Mouse (Mus musculus): ENCODE results near the gene Notum. TPM values are rescaled to one million over a fixed set of nuclear protein-coding genes. Genes with fewer than 3 reads are reported as not detected.
A peak's percentile ranks its signal among the peaks of the same experiment; 100 is the strongest.

Gene Notum
- total and polyA plus RNA-seq, 2 experiments: 34.9 to 61.6 TPM

GRCm38 (mm10) chr11:120632559-120633519 lies 28.1 kb downstream of the Notum start:
- Histone ChIP-seq H3K9ac (ENCODE audit: low read depth, low read length) (peak overlapping the region; percentile 98), H3K27ac (replicated peaks; ENCODE audit: insufficient read depth, low read depth, low read length) (peak overlapping the region; percentile 90), H3K4me1 (ENCODE audit: control insufficient read depth, insufficient read depth, low read length) (peaks cover 27% of the 10 kb centered on the region), H3K79me2 (ENCODE audit: control insufficient read depth, insufficient read depth, low read length) (peaks cover 7% of the 10 kb centered on the region; the same call in 1 of the 2 replicates), H3K36me3 (ENCODE audit: control insufficient read depth, insufficient read depth, low read length) (no peaks in the 10 kb centered on the region), H3K4me3 (ENCODE audit: insufficient read depth, low read depth, low read length) (peak overlapping the region; percentile 84), H3K27me3 (ENCODE audit: control insufficient read depth, insufficient read depth, low read length) (no peaks in the 10 kb centered on the region)
- TF ChIP-seq CTCF (IDR thresholded peaks at IDR 0.05; ENCODE audit: low read depth, low read length): no peak
- 0 out of 2 replicates have a peak, but pooled peaks have one; percentile 40 for TF ChIP-seq POLR2A (IDR thresholded peaks at IDR 0.05; ENCODE audit: extremely low read depth, insufficient read depth, low read length)
- WGBS: 1% methylated on average over 114 of the region's 116 CpGs
- DNase-seq (ENCODE audit: extremely low read depth, low read depth, low spot score): peak; percentile 83

- H3K4me1 ChIP-seq (ENCODE audit: control insufficient read depth, insufficient read depth, low read length): peaks cover 31% of the 10 kb centered on the region
Observed at GRCm38 (mm10) chr11:120631726-120632448, 29.1 kb downstream of the Notum start.

GRCm38 (mm10) chr11:120630881-120631725 lies 29.9 kb downstream of the Notum start:
- 2% methylated on average over 7 of the region's 7 CpGs for WGBS
- Histone ChIP-seq H3K4me1 (ENCODE audit: control insufficient read depth, insufficient read depth, low read length) (peaks cover 32% of the 10 kb centered on the region), H3K27ac (replicated peaks; ENCODE audit: insufficient read depth, low read depth, low read length) (peak overlapping the region; percentile 90), H3K27me3 (ENCODE audit: control insufficient read depth, insufficient read depth, low read length) (no peaks in the 10 kb centered on the region), H3K4me3 (ENCODE audit: insufficient read depth, low read depth, low read length) (peak overlapping the region; percentile 84), H3K36me3 (ENCODE audit: control insufficient read depth, insufficient read depth, low read length) (no peaks in the 10 kb centered on the region), H3K9ac (ENCODE audit: low read depth, low read length) (peak overlapping the region; percentile 98), H3K79me2 (ENCODE audit: control insufficient read depth, insufficient read depth, low read length) (peaks cover 7% of the 10 kb centered on the region; the same call in 1 of the 2 replicates)
- TF ChIP-seq CTCF (IDR thresholded peaks at IDR 0.05; ENCODE audit: low read depth, low read length) (no peak), POLR2A (IDR thresholded peaks at IDR 0.05; ENCODE audit: extremely low read depth, insufficient read depth, low read length) (no peak)
- DNase-seq (ENCODE audit: extremely low read depth, low read depth, low spot score): peak; percentile 85

More at GRCm38 (mm10) chr11:120631726-120632448, 29.1 kb downstream of the Notum start:
- Histone ChIP-seq H3K27me3 (ENCODE audit: control insufficient read depth, insufficient read depth, low read length) (no peaks in the 10 kb centered on the region), H3K36me3 (ENCODE audit: control insufficient read depth, insufficient read depth, low read length) (no peaks in the 10 kb centered on the region), H3K9ac (ENCODE audit: low read depth, low read length) (peak overlapping the region; percentile 98), H3K4me3 (ENCODE audit: insufficient read depth, low read depth, low read length) (peak overlapping the region; percentile 84), H3K27ac (replicated peaks; ENCODE audit: insufficient read depth, low read depth, low read length) (peak overlapping the region; percentile 90), H3K79me2 (ENCODE audit: control insufficient read depth, insufficient read depth, low read length) (peaks cover 7% of the 10 kb centered on the region; the same call in 1 of the 2 replicates)
- 6% methylated on average over 4 of the region's 4 CpGs for WGBS
- peak; percentile 41 for DNase-seq (ENCODE audit: extremely low read depth, low read depth, low spot score)
- TF ChIP-seq CTCF (IDR thresholded peaks at IDR 0.05; ENCODE audit: low read depth, low read length) (no peak), POLR2A (IDR thresholded peaks at IDR 0.05; ENCODE audit: extremely low read depth, insufficient read depth, low read length) (no peak)

GRCm38 (mm10) chr11:120630401-120630871 lies 30.5 kb downstream of the Notum start:
- 0 out of 2 replicates have a peak, but pooled peaks have one; percentile 26 for TF ChIP-seq POLR2A (IDR thresholded peaks at IDR 0.05; ENCODE audit: extremely low read depth, insufficient read depth, low read length)
- no peak for TF ChIP-seq CTCF (IDR thresholded peaks at IDR 0.05; ENCODE audit: low read depth, low read length)
- Histone ChIP-seq H3K27ac (replicated peaks; ENCODE audit: insufficient read depth, low read depth, low read length) (peak overlapping the region; percentile 90), H3K4me1 (ENCODE audit: control insufficient read depth, insufficient read depth, low read length) (peaks cover 35% of the 10 kb centered on the region), H3K79me2 (ENCODE audit: control insufficient read depth, insufficient read depth, low read length) (peaks cover 7% of the 10 kb centered on the region; the same call in 1 of the 2 replicates), H3K36me3 (ENCODE audit: control insufficient read depth, insufficient read depth, low read length) (no peaks in the 10 kb centered on the region), H3K4me3 (ENCODE audit: insufficient read depth, low read depth, low read length) (peak overlapping the region; percentile 64), H3K27me3 (ENCODE audit: control insufficient read depth, insufficient read depth, low read length) (no peaks in the 10 kb centered on the region), H3K9ac (ENCODE audit: low read depth, low read length) (peak overlapping the region; percentile 80)
- DNase-seq (ENCODE audit: extremely low read depth, low read depth, low spot score): peak; percentile 98
- WGBS: 3% methylated on average over 5 of the region's 5 CpGs

GRCm38 (mm10) chr11:120629911-120630310 lies 31.1 kb downstream of the Notum start:
- Histone ChIP-seq H3K9ac (ENCODE audit: low read depth, low read length) (peak overlapping the region; percentile 80), H3K4me1 (ENCODE audit: control insufficient read depth, insufficient read depth, low read length) (peaks cover 39% of the 10 kb centered on the region), H3K27me3 (ENCODE audit: control insufficient read depth, insufficient read depth, low read length) (no peaks in the 10 kb centered on the region), H3K27ac (replicated peaks; ENCODE audit: insufficient read depth, low read depth, low read length) (peak overlapping the region; percentile 90), H3K79me2 (ENCODE audit: control insufficient read depth, insufficient read depth, low read length) (peaks cover 7% of the 10 kb centered on the region; the same call in 1 of the 2 replicates), H3K4me3 (ENCODE audit: insufficient read depth, low read depth, low read length) (peak overlapping the region; percentile 64), H3K36me3 (ENCODE audit: control insufficient read depth, insufficient read depth, low read length) (no peaks in the 10 kb centered on the region)
- WGBS: 0% methylated on average over 7 of the region's 7 CpGs
- DNase-seq (ENCODE audit: extremely low read depth, low read depth, low spot score): peak; percentile 86
- TF ChIP-seq CTCF (IDR thresholded peaks at IDR 0.05; ENCODE audit: low read depth, low read length) (no peak), POLR2A (IDR thresholded peaks at IDR 0.05; ENCODE audit: extremely low read depth, insufficient read depth, low read length) (no peak)
